Mouse (Mus musculus) kidney, embryonic 15.5 days (tissue): Measurements from ENCODE around the gene Eqtn. TPM values are rescaled to one million over a fixed set of nuclear protein-coding genes. Genes with fewer than 3 reads are reported as not detected.

Source experiments
- ATAC-seq: fragments of 200-750 bp; cut with Nextera tagmentation; replicated peaks from 2 replicates; pipeline ENCODE4 v1.8.0; 2017; ENCODE audit warnings: moderate TSS enrichment; ENCODE audit not compliant: low FRiP score
- H3K27ac ChIP-seq: fragments of 300-500 bp; sonication (generic); 2 replicates; pipeline ENCODE4 v1.5.1; 2015; ENCODE audit warnings: mild to moderate bottlenecking, inconsistent platforms
- H3K27me3 ChIP-seq: fragments of 300-500 bp; sonication (generic); 2 replicates; pipeline ENCODE4 v1.6.1; 2015; ENCODE audit warnings: inconsistent platforms
- H3K36me3 ChIP-seq: fragments of 300-500 bp; sonication (generic); 2 replicates; pipeline ENCODE4 v1.6.1; 2015; ENCODE audit warnings: inconsistent platforms
- H3K4me1 ChIP-seq: fragments of 300-500 bp; sonication (generic); 2 replicates; pipeline ENCODE4 v1.6.1; 2015; ENCODE audit warnings: inconsistent platforms
- H3K4me2 ChIP-seq: fragments of 300-500 bp; sonication (generic); 2 replicates; pipeline ENCODE4 v1.6.1; 2015; ENCODE audit warnings: moderate library complexity, mild to moderate bottlenecking, inconsistent platforms
- H3K4me3 ChIP-seq: fragments of 300-500 bp; sonication (generic); replicated peaks from 2 replicates; pipeline ENCODE4 v1.5.1; 2015; ENCODE audit warnings: mild to moderate bottlenecking, inconsistent platforms
- H3K9ac ChIP-seq: fragments of 300-500 bp; sonication (generic); 2 replicates; pipeline ENCODE4 v1.6.1; 2015; ENCODE audit warnings: mild to moderate bottlenecking, inconsistent platforms
- H3K9me3 ChIP-seq: fragments of 300-500 bp; sonication (generic); replicated peaks from 2 replicates; pipeline ENCODE4 v1.6.1; 2016; ENCODE audit warnings: inconsistent platforms
- WGBS: fragments of 180-500 bp; shearing (Covaris S2); methylation state at CpG from one replicate; pipeline ENCODE4 v1.1.7; 2015; ENCODE audit warnings: mixed read lengths; 5-methylcytosine and 5-hydroxymethylcytosine counted together
- polyA plus RNA-seq: library from polyadenylated mRNA; unstranded; fragments of >200 nt; fragmentation: Nextera tagmentation; extraction: Ambion mirVana; gene quantifications from 2 replicates; pipeline ENCODE4 v1.2.1, GENCODE M21; 2015

Gene Eqtn
- polyA plus RNA-seq: not detected in 2 replicates

GRCm38 (mm10) chr4:94928743-94929142 is at the start of gene Eqtn:
TSS of gene Eqtn (minus strand) at chr4:94928843.
- Histone ChIP-seq H3K4me1 (no peaks in the 10 kb centered on the region), H3K36me3 (no peaks in the 10 kb centered on the region), H3K27me3 (no peaks in the 10 kb centered on the region), H3K9ac (no peak within 1 kb of the TSS), H3K4me3 (no peak within 1 kb of the TSS), H3K27ac (no peak within 1 kb of the TSS), H3K9me3 (no peaks in the 10 kb centered on the region), H3K4me2 (no peak within 1 kb of the TSS)
- no peak for ATAC-seq

GRCm38 (mm10) chr4:94973321-94973720 is 44.7 kb upstream of the Eqtn start:
- Histone ChIP-seq H3K4me2 (no peak overlapping the region), H3K9ac (no peak overlapping the region), H3K4me1 (peaks cover 12% of the 10 kb centered on the region), H3K27ac (no peak overlapping the region), H3K36me3 (peaks cover 51% of the 10 kb centered on the region), H3K27me3 (no peaks in the 10 kb centered on the region), H3K9me3 (no peaks in the 10 kb centered on the region), H3K4me3 (no peak overlapping the region)
- 91% methylated on average over 2 of the region's 2 CpGs for WGBS
- ATAC-seq: no peak

- no peak overlapping the region for H3K27ac ChIP-seq
- no peak for ATAC-seq
- no peak overlapping the region for H3K4me3 ChIP-seq
- H3K9me3 ChIP-seq: no peaks in the 10 kb centered on the region
- no peak overlapping the region for H3K4me2 ChIP-seq
- whole genome bisulfite sequencing: 77% methylated on average over 3 of the region's 3 CpGs
- no peaks in the 10 kb centered on the region for H3K27me3 ChIP-seq
- peaks cover 73% of the 10 kb centered on the region for H3K36me3 ChIP-seq
- no peak overlapping the region for H3K9ac ChIP-seq
- H3K4me1 ChIP-seq: no peaks in the 10 kb centered on the region
These were observed 24.1 kb upstream of the Eqtn start for GRCm38 (mm10) chr4:94952773-94953172.

- Histone ChIP-seq H3K4me1 (no peaks in the 10 kb centered on the region), H3K27me3 (no peaks in the 10 kb centered on the region), H3K36me3 (peaks cover 54% of the 10 kb centered on the region), H3K4me3 (no peak overlapping the region), H3K27ac (peak overlapping the region; percentile 84), H3K9ac (no peak overlapping the region), H3K4me2 (peak overlapping the region; percentile 30; the same call in 1 of the 2 replicates), H3K9me3 (no peaks in the 10 kb centered on the region)
- ATAC-seq: peak; percentile 96
- WGBS: 52% methylated on average over 11 of the region's 11 CpGs
These were observed 12.7 kb upstream of the Eqtn start for GRCm38 (mm10) chr4:94941221-94941855.

GRCm38 (mm10) chr4:94901780-94902179 is 26.9 kb downstream of the Eqtn start:
- no peak overlapping the region for H3K9ac ChIP-seq
- H3K27ac ChIP-seq: no peak overlapping the region
- ATAC-seq: no peak
- H3K9me3 ChIP-seq: no peaks in the 10 kb centered on the region
- WGBS: 65% methylated on average over 3 of the region's 3 CpGs
- H3K4me1 ChIP-seq: no peaks in the 10 kb centered on the region
- no peaks in the 10 kb centered on the region for H3K27me3 ChIP-seq
- no peaks in the 10 kb centered on the region for H3K36me3 ChIP-seq
- H3K4me3 ChIP-seq: no peak overlapping the region
- H3K4me2 ChIP-seq: no peak overlapping the region

- no peak for ATAC-seq
- 24% methylated on average over 2 of the region's 2 CpGs for WGBS
These were observed 27.9 kb downstream of the Eqtn start for GRCm38 (mm10) chr4:94900744-94901143.

More at GRCm38 (mm10) chr4:94900744-94901143, 27.9 kb downstream of the Eqtn start:
- H3K9me3 ChIP-seq: no peaks in the 10 kb centered on the region
- no peaks in the 10 kb centered on the region for H3K27me3 ChIP-seq
- no peaks in the 10 kb centered on the region for H3K4me1 ChIP-seq
- H3K36me3 ChIP-seq: no peaks in the 10 kb centered on the region
- H3K4me3 ChIP-seq: no peak overlapping the region
- no peak overlapping the region for H3K27ac ChIP-seq
- H3K9ac ChIP-seq: no peak overlapping the region
- H3K4me2 ChIP-seq: no peak overlapping the region

Other genes with a start within 250 kb of the Eqtn start
- gene Tek, start 189.6 kb downstream of the Eqtn start, polyA plus RNA-seq: 33.0 and 34.1 TPM in 2 replicates
- gene Mysm1, start 50.3 kb upstream of the Eqtn start, polyA plus RNA-seq: 28.2 and 30.3 TPM in 2 replicates
- 66.0 and 70.1 TPM in 2 replicates for gene Jun, start 123.4 kb upstream of the Eqtn start, polyA plus RNA-seq